Mouse (Mus musculus): ENCODE measurements at regions not wholly inside any gene's neighbourhood (a gene's known extent, or its start where the extent isn't known, plus 50 kb on each side); places are given as distances from the start of the nearest gene placed in this dataset.

GRCm38 (mm10) chr7:78013631-78014030 lies 724.2 kb downstream of the Ntrk3 start:
- no peak for TF ChIP-seq CTCF (IDR thresholded peaks at IDR 0.05; ENCODE audit: low read depth, low read length)
- no peak for TF ChIP-seq POLR2A (IDR thresholded peaks at IDR 0.05; ENCODE audit: extremely low read depth, insufficient read depth, low read length)

Measured in liver, adult 2 months (tissue).